8 mouse cellular contexts compared by ENCODE assay signal in genomic region chr14:34309907-34310233, GRCm38 (mm10). TPM values are rescaled to one million over a fixed set of nuclear protein-coding genes. Genes with fewer than 3 reads are reported as not detected.
A peak's percentile ranks its signal among the peaks of the same experiment; 100 is the strongest.
DNase-seq lines count a peak whose midpoint lies in the region; ATAC-seq and TF ChIP-seq lines count a peak whose summit lies in the region.

No protein-coding gene starts in this region.

- H3K4me3 ChIP-seq in cerebellum, adult 2 months (replicated peaks; ENCODE audit: insufficient read depth, low read depth, low read length) = peak overlapping the region; percentile 87
- peak overlapping the region; percentile 69 for H3K4me3 ChIP-seq in spleen, adult 2 months (ENCODE audit: extremely low read depth, insufficient read depth, insufficient read length)
- peak overlapping the region; percentile 83 for H3K4me3 ChIP-seq in limb, embryonic 14.5 days (replicated peaks; ENCODE audit: low read length)
- H3K4me3 ChIP-seq in stomach, embryonic 16.5 days (replicated peaks; ENCODE audit: low read length) = peak overlapping the region; percentile 96

- no peaks in the 10 kb centered on the region for H3K9me3 ChIP-seq in limb, embryonic 14.5 days (ENCODE audit: control insufficient read depth, low read length)
- H3K9me3 ChIP-seq in stomach, embryonic 16.5 days (replicated peaks; ENCODE audit: control insufficient read depth, low read length) = no peaks in the 10 kb centered on the region

- no peak for ATAC-seq in limb, embryonic 14.5 days (ENCODE audit: low FRiP score, low read depth)
- ATAC-seq in stomach, embryonic 16.5 days (ENCODE audit: insufficient read depth, low FRiP score) = no peak

- no peak for DNase-seq in cerebellum, adult 2 months
- no peak for DNase-seq in cerebellum, adult 11 months
- no peak for DNase-seq in spleen, adult 2 months (ENCODE audit: low read depth in 1 of 2, low spot score in 2 of 2)
- no peak for DNase-seq in spleen, adult 18-20 months
- DNase-seq in limb, embryonic 14.5 days (ENCODE audit: low spot score) = no peak
- no peak for DNase-seq in layer of hippocampus, postnatal 36 days
- DNase-seq in urinary bladder, adult 18-20 months (ENCODE audit: low spot score in 2 of 2) = no peak

- H3K36me3 ChIP-seq in spleen, adult 2 months (ENCODE audit: control insufficient read depth, insufficient read depth, low read length) = no peaks in the 10 kb centered on the region
- 0 out of 2 replicates have a peak, but pooled peaks cover 5% of the 10 kb centered on the region for H3K36me3 ChIP-seq in limb, embryonic 14.5 days (ENCODE audit: control insufficient read depth, insufficient read depth, low read length)
- H3K36me3 ChIP-seq in stomach, embryonic 16.5 days (ENCODE audit: control insufficient read depth, insufficient read depth, low read length) = no peaks in the 10 kb centered on the region

- peak overlapping the region; percentile 49 for H3K4me2 ChIP-seq in limb, embryonic 14.5 days (replicated peaks; ENCODE audit: low read depth, low read length, severe bottlenecking)
- H3K4me2 ChIP-seq in stomach, embryonic 16.5 days (ENCODE audit: low read depth, low read length) = peak overlapping the region; percentile 56

- H3K27ac ChIP-seq in cerebellum, adult 2 months (ENCODE audit: insufficient read depth, low read length) = peak overlapping the region; percentile 86
- H3K27ac ChIP-seq in spleen, adult 2 months (ENCODE audit: insufficient read depth, low read length) = peak overlapping the region; percentile 86
- H3K27ac ChIP-seq in limb, embryonic 14.5 days (replicated peaks; ENCODE audit: low read depth, low read length) = peak overlapping the region; percentile 97
- peak overlapping the region; percentile 96 for H3K27ac ChIP-seq in stomach, embryonic 16.5 days (ENCODE audit: low read length)

- WGBS in cerebellum, adult 2 months = 13% methylated on average over 5 of the region's 5 CpGs
- 20% methylated on average over 5 of the region's 5 CpGs for WGBS in spleen, adult 2 months
- 10% methylated on average over 5 of the region's 5 CpGs for WGBS in limb, embryonic 14.5 days
- 6% methylated on average over 5 of the region's 5 CpGs for WGBS in stomach, embryonic 16.5 days

- no peak for TF ChIP-seq CTCF in cerebellum, adult 2 months (IDR thresholded peaks at IDR 0.05; ENCODE audit: borderline replicate concordance, insufficient read depth, low read depth, low read length)
- TF ChIP-seq CTCF in spleen, adult 2 months (IDR thresholded peaks at IDR 0.05; ENCODE audit: extremely low read depth, insufficient read depth, insufficient read length, insufficient replicate concordance) = no peak

- no peaks in the 10 kb centered on the region for H3K27me3 ChIP-seq in cerebellum, adult 2 months (ENCODE audit: control insufficient read depth, insufficient read depth, low read length)
- no peaks in the 10 kb centered on the region for H3K27me3 ChIP-seq in spleen, adult 2 months (ENCODE audit: control insufficient read depth, insufficient read depth, low read length)
- H3K27me3 ChIP-seq in limb, embryonic 14.5 days (ENCODE audit: control insufficient read depth, insufficient read depth, low read length) = no peaks in the 10 kb centered on the region
- no peaks in the 10 kb centered on the region for H3K27me3 ChIP-seq in stomach, embryonic 16.5 days (ENCODE audit: control insufficient read depth, insufficient read depth, low read length)

- peak overlapping the region; percentile 94 for H3K9ac ChIP-seq in limb, embryonic 14.5 days (ENCODE audit: low read depth, low read length, severe bottlenecking)
- H3K9ac ChIP-seq in stomach, embryonic 16.5 days (ENCODE audit: low read length) = peak overlapping the region; percentile 98

- no peak for TF ChIP-seq POLR2A in cerebellum, adult 2 months (IDR thresholded peaks at IDR 0.05; ENCODE audit: borderline replicate concordance, insufficient read depth, low read length)
- TF ChIP-seq POLR2A in spleen, adult 2 months (IDR thresholded peaks at IDR 0.05; ENCODE audit: low read depth, low read length) = no peak
- TF ChIP-seq POLR2A in limb, embryonic 14.5 days (IDR thresholded peaks at IDR 0.05; ENCODE audit: borderline replicate concordance, extremely low read depth, insufficient read depth, insufficient read length) = no peak

- H3K4me1 ChIP-seq in cerebellum, adult 2 months (ENCODE audit: control insufficient read depth, insufficient read depth, low read length) = no peaks in the 10 kb centered on the region; the same call in 1 of the 2 replicates
- peaks cover 9% of the 10 kb centered on the region; the same call in 1 of the 2 replicates for H3K4me1 ChIP-seq in spleen, adult 2 months (ENCODE audit: control insufficient read depth, insufficient read depth, insufficient read length)
- H3K4me1 ChIP-seq in limb, embryonic 14.5 days (ENCODE audit: control insufficient read depth, insufficient read depth, low read length) = peaks cover 11% of the 10 kb centered on the region
- peaks cover 16% of the 10 kb centered on the region for H3K4me1 ChIP-seq in stomach, embryonic 16.5 days (ENCODE audit: control insufficient read depth, insufficient read depth, low read length)

RNA-seq across cellular contexts. Expression of gene Shld2, which starts 0.4 kb away (rescaled TPM):
- 4.3 and 4.5 TPM in 2 replicates for polyA plus RNA-seq in cerebellum, adult 2 months (2012; rRNA removed)
- 2.4 and 3.3 TPM in 2 replicates for polyA plus RNA-seq in spleen, adult 2 months (2012; rRNA removed)
- polyA plus RNA-seq in limb, embryonic 14.5 days (2012; rRNA removed) = 5.1 and 6.7 TPM in 2 replicates
- 11.2 and 11.7 TPM in 2 replicates for polyA plus RNA-seq in limb, embryonic 14.5 days (2014; fragmentation: Nextera tagmentation; extraction: Ambion mirVana)
- polyA plus RNA-seq in stomach, embryonic 16.5 days (2015; fragmentation: Nextera tagmentation; extraction: Ambion mirVana) = 5.6 and 6.1 TPM in 2 replicates
- total RNA-seq in layer of hippocampus, postnatal 36 days (2021) = 10 to 100 TPM; 12.5 to 13.5 TPM

RNA-seq across cellular contexts. Expression of gene Glud1, which starts 0.7 kb away (rescaled TPM):
- polyA plus RNA-seq in cerebellum, adult 2 months (2012; rRNA removed) = 192 and 196 TPM in 2 replicates
- 47.7 and 60.1 TPM in 2 replicates for polyA plus RNA-seq in spleen, adult 2 months (2012; rRNA removed)
- polyA plus RNA-seq in limb, embryonic 14.5 days (2012; rRNA removed) = 67.1 and 67.3 TPM in 2 replicates
- polyA plus RNA-seq in limb, embryonic 14.5 days (2014; fragmentation: Nextera tagmentation; extraction: Ambion mirVana) = 81.2 and 93.9 TPM in 2 replicates
- 62.5 and 64.0 TPM in 2 replicates for polyA plus RNA-seq in stomach, embryonic 16.5 days (2015; fragmentation: Nextera tagmentation; extraction: Ambion mirVana)
- total RNA-seq in layer of hippocampus, postnatal 36 days (2021) = 100 to 1,000 TPM; 309 to 341 TPM

RNA-seq across cellular contexts. Expression of gene Fam25c, which starts 45.4 kb away (rescaled TPM):
- polyA plus RNA-seq in cerebellum, adult 2 months (2012; rRNA removed) = not detected in 2 replicates
- polyA plus RNA-seq in spleen, adult 2 months (2012; rRNA removed) = not detected in 2 replicates
- polyA plus RNA-seq in limb, embryonic 14.5 days (2012; rRNA removed) = 7.1 and 23.5 TPM in 2 replicates
- polyA plus RNA-seq in limb, embryonic 14.5 days (2014; fragmentation: Nextera tagmentation; extraction: Ambion mirVana) = 30.0 and 45.6 TPM in 2 replicates
- 23.6 and 47.2 TPM in 2 replicates for polyA plus RNA-seq in stomach, embryonic 16.5 days (2015; fragmentation: Nextera tagmentation; extraction: Ambion mirVana)
- not detected for total RNA-seq in layer of hippocampus, postnatal 36 days (2021)
